Comparison of ENCODE assay signal across 8 mouse cellular contexts in the genomic region with DNA sequence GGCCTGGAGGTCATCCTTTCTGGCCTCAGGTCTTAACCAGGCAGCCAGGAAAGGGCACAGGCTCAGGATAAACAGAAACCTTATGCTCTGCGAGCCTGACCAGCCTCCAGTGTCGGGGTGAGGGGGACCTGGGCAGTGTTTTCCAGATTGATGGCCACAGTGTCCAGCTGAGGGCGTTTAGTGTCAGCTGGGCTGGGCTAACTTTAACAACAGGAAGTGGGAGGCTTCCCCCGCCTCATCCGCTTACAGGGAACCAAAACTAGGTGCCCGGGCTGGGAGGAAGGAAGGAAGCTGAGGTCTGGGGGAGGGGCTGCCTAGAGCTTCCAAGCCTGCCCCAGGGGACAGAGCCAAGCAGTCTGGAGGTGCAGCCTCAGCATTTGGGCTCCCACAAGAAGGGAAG. TPM values are rescaled to one million over a fixed set of nuclear protein-coding genes. Genes with fewer than 3 reads are reported as not detected.
DNase-seq lines count a peak whose midpoint lies in the region; ATAC-seq lines count a peak whose summit lies in the region.

No protein-coding gene starts in this region.

- 0 out of 2 replicates have a peak overlapping the region, but pooled peaks have one; percentile 3 for H3K27ac ChIP-seq in forebrain, embryonic 12.5 days
- no peak overlapping the region for H3K27ac ChIP-seq in forebrain, embryonic 15.5 days (replicated peaks)
- peak overlapping the region; percentile 97 for H3K27ac ChIP-seq in embryonic facial prominence, embryonic 10.5 days (replicated peaks)
- peak overlapping the region; percentile 64 for H3K27ac ChIP-seq in heart, embryonic 11.5 days (ENCODE audit: low read depth, low read length)
- 0 out of 2 replicates have a peak overlapping the region, but pooled peaks have one; percentile 21 for H3K27ac ChIP-seq in liver, embryonic 11.5 days (ENCODE audit: low read depth, low read length)
- H3K27ac ChIP-seq in stomach, embryonic 15.5 days: peak overlapping the region; percentile 67

- H3K9ac ChIP-seq in forebrain, embryonic 12.5 days: no peak overlapping the region
- no peak overlapping the region for H3K9ac ChIP-seq in forebrain, embryonic 15.5 days (replicated peaks)
- H3K9ac ChIP-seq in heart, embryonic 11.5 days (ENCODE audit: low read depth, low read length): peak overlapping the region; percentile 56
- no peak overlapping the region for H3K9ac ChIP-seq in liver, embryonic 11.5 days (ENCODE audit: low read depth, low read length)
- no peak overlapping the region for H3K9ac ChIP-seq in stomach, embryonic 15.5 days

- WGBS in forebrain, embryonic 12.5 days: 49% methylated on average over 6 of the region's 6 CpGs
- 51% methylated on average over 6 of the region's 6 CpGs for WGBS in forebrain, embryonic 15.5 days
- 17% methylated on average over 6 of the region's 6 CpGs for WGBS in embryonic facial prominence, embryonic 10.5 days
- WGBS in heart, embryonic 11.5 days (ENCODE audit: insufficient replicate concordance): 10% methylated on average over 6 of the region's 6 CpGs
- 10% methylated on average over 6 of the region's 6 CpGs for WGBS in liver, embryonic 11.5 days
- 21% methylated on average over 6 of the region's 6 CpGs for WGBS in stomach, embryonic 15.5 days

- H3K4me2 ChIP-seq in forebrain, embryonic 12.5 days: peak overlapping the region; percentile 86
- H3K4me2 ChIP-seq in forebrain, embryonic 15.5 days (replicated peaks): no peak overlapping the region; the same call in 1 of the 2 replicates
- peak overlapping the region; percentile 99 for H3K4me2 ChIP-seq in heart, embryonic 11.5 days
- H3K4me2 ChIP-seq in liver, embryonic 11.5 days: peak overlapping the region; percentile 51
- H3K4me2 ChIP-seq in stomach, embryonic 15.5 days: peak overlapping the region; percentile 100

- H3K27me3 ChIP-seq in forebrain, embryonic 12.5 days: no peaks in the 10 kb centered on the region; the same call in 1 of the 2 replicates
- H3K27me3 ChIP-seq in forebrain, embryonic 15.5 days: no peaks in the 10 kb centered on the region
- H3K27me3 ChIP-seq in embryonic facial prominence, embryonic 10.5 days (replicated peaks; ENCODE audit: low read depth, poor library complexity, severe bottlenecking): no peaks in the 10 kb centered on the region
- H3K27me3 ChIP-seq in heart, embryonic 11.5 days (ENCODE audit: control insufficient read depth, insufficient read depth, low read length): no peaks in the 10 kb centered on the region
- H3K27me3 ChIP-seq in liver, embryonic 11.5 days (replicated peaks; ENCODE audit: control insufficient read depth, insufficient read depth, low read length): no peaks in the 10 kb centered on the region
- no peaks in the 10 kb centered on the region for H3K27me3 ChIP-seq in stomach, embryonic 15.5 days (replicated peaks)

- no peak for ATAC-seq in forebrain, embryonic 12.5 days (ENCODE audit: low FRiP score)
- no peak for ATAC-seq in forebrain, embryonic 15.5 days (replicated peaks)
- ATAC-seq in heart, embryonic 11.5 days (replicated peaks; ENCODE audit: insufficient number of reproducible peaks, low FRiP score, low TSS enrichment): no peak
- no peak for ATAC-seq in liver, embryonic 11.5 days (replicated peaks; ENCODE audit: low FRiP score)
- no peak for ATAC-seq in stomach, embryonic 15.5 days (ENCODE audit: insufficient read depth, low FRiP score, low read depth)

- DNase-seq in embryonic facial prominence, embryonic 10.5 days (ENCODE audit: low spot score): peak; percentile 63
- peak; percentile 91 to 92 for DNase-seq in kidney, adult 8-10 months
- peak; percentile 53 for DNase-seq in liver, embryonic 11.5 days (ENCODE audit: low spot score)
- DNase-seq in monocyte, adult 2 months (ENCODE audit: low read depth in 1 of 2, low spot score in 2 of 2): peak; percentile 65 to 69

- H3K9me3 ChIP-seq in forebrain, embryonic 12.5 days: no peaks in the 10 kb centered on the region
- H3K9me3 ChIP-seq in forebrain, embryonic 15.5 days: no peaks in the 10 kb centered on the region
- no peaks in the 10 kb centered on the region for H3K9me3 ChIP-seq in embryonic facial prominence, embryonic 10.5 days
- H3K9me3 ChIP-seq in heart, embryonic 11.5 days (replicated peaks; ENCODE audit: control insufficient read depth, low read length): no peaks in the 10 kb centered on the region
- no peaks in the 10 kb centered on the region for H3K9me3 ChIP-seq in liver, embryonic 11.5 days (ENCODE audit: control insufficient read depth, low read length)
- no peaks in the 10 kb centered on the region for H3K9me3 ChIP-seq in stomach, embryonic 15.5 days

- H3K36me3 ChIP-seq in forebrain, embryonic 12.5 days (replicated peaks): peaks cover 43% of the 10 kb centered on the region
- peaks cover 15% of the 10 kb centered on the region for H3K36me3 ChIP-seq in forebrain, embryonic 15.5 days
- peaks cover 67% of the 10 kb centered on the region for H3K36me3 ChIP-seq in embryonic facial prominence, embryonic 10.5 days (replicated peaks)
- peaks cover 16% of the 10 kb centered on the region for H3K36me3 ChIP-seq in heart, embryonic 11.5 days (ENCODE audit: control insufficient read depth, insufficient read depth, low read length)
- peaks cover 24% of the 10 kb centered on the region for H3K36me3 ChIP-seq in liver, embryonic 11.5 days (ENCODE audit: control insufficient read depth, insufficient read depth, low read length)
- H3K36me3 ChIP-seq in stomach, embryonic 15.5 days: peaks cover 18% of the 10 kb centered on the region

- H3K4me1 ChIP-seq in forebrain, embryonic 12.5 days: peaks cover 49% of the 10 kb centered on the region
- H3K4me1 ChIP-seq in forebrain, embryonic 15.5 days: peaks cover 40% of the 10 kb centered on the region
- H3K4me1 ChIP-seq in embryonic facial prominence, embryonic 10.5 days: peaks cover 62% of the 10 kb centered on the region
- H3K4me1 ChIP-seq in heart, embryonic 11.5 days (ENCODE audit: control insufficient read depth, insufficient read depth, low read length): peaks cover 35% of the 10 kb centered on the region
- H3K4me1 ChIP-seq in liver, embryonic 11.5 days (replicated peaks; ENCODE audit: control insufficient read depth, insufficient read depth, low read length): peaks cover 33% of the 10 kb centered on the region
- peaks cover 31% of the 10 kb centered on the region for H3K4me1 ChIP-seq in stomach, embryonic 15.5 days

- peak overlapping the region; percentile 7; the same call in 1 of the 2 replicates for H3K4me3 ChIP-seq in forebrain, embryonic 12.5 days (replicated peaks)
- no peak overlapping the region for H3K4me3 ChIP-seq in forebrain, embryonic 15.5 days
- peak overlapping the region; percentile 82 for H3K4me3 ChIP-seq in embryonic facial prominence, embryonic 10.5 days
- H3K4me3 ChIP-seq in heart, embryonic 11.5 days (ENCODE audit: low read depth, low read length): peak overlapping the region; percentile 12; the same call in 1 of the 2 replicates
- H3K4me3 ChIP-seq in liver, embryonic 11.5 days (ENCODE audit: low read depth, low read length): peak overlapping the region; percentile 84
- H3K4me3 ChIP-seq in stomach, embryonic 15.5 days (replicated peaks): peak overlapping the region; percentile 25

RNA-seq across cellular contexts. Expression of a gene that starts 3.3 kb away (rescaled TPM):
- 12.1 and 16.3 TPM in 2 replicates for polyA plus RNA-seq in forebrain, embryonic 12.5 days (2016; fragmentation: Nextera tagmentation; extraction: Ambion mirVana)
- 9.2 and 10.4 TPM in 2 replicates for polyA plus RNA-seq in forebrain, embryonic 15.5 days (2015; fragmentation: Nextera tagmentation; extraction: Ambion mirVana)
- polyA plus RNA-seq in embryonic facial prominence, embryonic 10.5 days (2016; fragmentation: Nextera tagmentation; extraction: Ambion mirVana): 29.5 and 30.8 TPM in 2 replicates
- polyA plus RNA-seq in heart, embryonic 11.5 days (2014; fragmentation: Nextera tagmentation; extraction: Ambion mirVana): 19.8 and 22.0 TPM in 2 replicates
- polyA plus RNA-seq in liver, embryonic 11.5 days (2014; fragmentation: Nextera tagmentation; extraction: Ambion mirVana): 17.8 and 18.1 TPM in 2 replicates
- polyA plus RNA-seq in stomach, embryonic 15.5 days (2015; fragmentation: Nextera tagmentation; extraction: Ambion mirVana): 16.8 and 17.1 TPM in 2 replicates

RNA-seq across cellular contexts. Expression of a gene that starts 57.5 kb away (rescaled TPM):
- 757 and 770 TPM in 2 replicates for polyA plus RNA-seq in forebrain, embryonic 12.5 days (2016; fragmentation: Nextera tagmentation; extraction: Ambion mirVana)
- 615 and 643 TPM in 2 replicates for polyA plus RNA-seq in forebrain, embryonic 15.5 days (2015; fragmentation: Nextera tagmentation; extraction: Ambion mirVana)
- 1,047 and 1,078 TPM in 2 replicates for polyA plus RNA-seq in embryonic facial prominence, embryonic 10.5 days (2016; fragmentation: Nextera tagmentation; extraction: Ambion mirVana)
- 695 and 851 TPM in 2 replicates for polyA plus RNA-seq in heart, embryonic 11.5 days (2014; fragmentation: Nextera tagmentation; extraction: Ambion mirVana)
- polyA plus RNA-seq in liver, embryonic 11.5 days (2014; fragmentation: Nextera tagmentation; extraction: Ambion mirVana): 1,192 and 1,256 TPM in 2 replicates
- polyA plus RNA-seq in stomach, embryonic 15.5 days (2015; fragmentation: Nextera tagmentation; extraction: Ambion mirVana): 805 and 953 TPM in 2 replicates
